Mouse (Mus musculus) mammary gland, adult 2 months (tissue): ENCODE measurements around the gene Adgrf2. TPM values are rescaled to one million over a fixed set of nuclear protein-coding genes. Genes with fewer than 3 reads are reported as not detected.

Experiments
- polyA plus RNA-seq: library from polyadenylated mRNA; depleted of rRNA; stranded (reverse); fragments of >200 nt; gene quantifications from 2 replicates; pipeline ENCODE4 v1.2.3, GENCODE M21; 2012; ENCODE audit warnings: low replicate concordance; rRNA removed

Gene Adgrf2
- polyA plus RNA-seq = 0.12 and 0.40 TPM in 2 replicates

DNA sequence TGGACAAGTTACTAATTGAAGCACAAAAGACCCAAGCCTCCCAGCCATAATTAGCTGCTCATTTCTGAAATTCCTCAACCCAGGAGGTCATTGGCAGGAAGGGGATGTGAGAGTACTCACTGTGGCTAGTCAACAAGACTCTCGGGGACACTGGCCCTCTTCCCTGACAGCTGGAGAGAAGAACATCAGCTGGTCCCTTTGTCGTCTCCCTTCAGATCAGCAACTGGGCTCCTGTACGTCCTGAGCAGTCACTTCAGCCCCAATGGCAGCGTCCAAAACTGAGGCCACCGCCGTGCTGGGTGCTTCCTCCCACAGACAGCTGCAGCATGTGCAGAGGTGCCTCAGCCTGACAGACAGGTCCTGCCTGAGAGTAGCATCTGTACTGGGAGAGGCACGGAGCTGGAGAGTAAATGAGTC is at the start of gene Adgrf2:
Gene Adgrf2 (minus strand): TSS at position 379 of the 417 bp plus-strand sequence.

DNA sequence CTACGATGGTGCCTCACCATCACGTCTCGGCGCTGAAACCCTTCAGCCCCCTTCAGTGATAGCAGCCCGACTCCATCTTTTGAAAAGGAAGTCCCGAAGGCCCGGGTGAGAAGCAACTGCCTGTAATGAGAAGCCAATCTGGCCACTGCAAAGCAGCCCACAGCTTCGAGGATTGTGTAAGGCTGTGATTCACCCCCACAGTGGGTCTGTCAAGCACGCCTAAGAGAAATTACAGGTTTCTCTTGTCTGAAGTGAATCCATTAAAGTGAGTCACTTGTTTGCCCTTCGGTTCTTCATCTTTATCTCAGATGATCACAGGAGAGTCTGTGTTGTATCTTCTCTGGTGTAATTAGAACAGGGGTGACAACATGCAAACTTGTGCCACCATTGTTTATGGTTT is 49.8 kb downstream of the Adgrf2 start, which contains the start of gene Adgrf4:
Gene Adgrf4 (minus strand): TSS at position 149 of the 400 bp plus-strand sequence.

Other genes starting within 250 kb of the Adgrf2 start
- gene Opn5, start 130.8 kb downstream of the Adgrf2 start, polyA plus RNA-seq = not detected in 2 replicates
- gene Adgrf4, start 49.9 kb downstream of the Adgrf2 start, polyA plus RNA-seq = 0.16 and 1.1 TPM in 2 replicates
- gene Cd2ap, start 134.5 kb upstream of the Adgrf2 start, polyA plus RNA-seq = 9.7 and 13.8 TPM in 2 replicates